Mouse (Mus musculus) lung, adult 2 months (tissue): ENCODE results near the gene Calcrl. TPM values are rescaled to one million over a fixed set of nuclear protein-coding genes. Genes with fewer than 3 reads are reported as not detected.
"Not testable (repeated sequence)": the region's sequence is repeated elsewhere in the genome, so short reads cannot be mapped to it uniquely, and the experiment has no call there.

ENCODE experiments used
- DNase-seq: peaks from one replicate; pipeline ENCODE4 v3.0.0; 2022
- H3K4me1 ChIP-seq: fragments of 200-500 bp; 2 replicates; pipeline ENCODE4 v1.6.1; 2011; ENCODE audit warnings: low read length; ENCODE audit not compliant: control insufficient read depth, insufficient read depth
- H3K4me3 ChIP-seq: fragments of 200-500 bp; replicated peaks from 2 replicates; pipeline ENCODE3; 2011; ENCODE audit warnings: low read depth, mild to moderate bottlenecking, control low read depth, low read length; ENCODE audit errors: extremely low read depth
- CTCF ChIP-seq: fragments of 200-500 bp; IDR thresholded peaks from 2 replicates; pipeline ENCODE4 v1.5.1; 2011; ENCODE audit warnings: mild to moderate bottlenecking, low read length, control low read depth; ENCODE audit not compliant: insufficient read depth
- POLR2A ChIP-seq: fragments of 200-500 bp; IDR thresholded peaks from 2 replicates; pipeline ENCODE4 v1.6.1; 2011; ENCODE audit warnings: low read depth, mild to moderate bottlenecking, control low read depth, low read length, borderline replicate concordance; ENCODE audit errors: extremely low read depth
- WGBS: fragments of 180-500 bp; shearing (Covaris S2); methylation state at CpG from one replicate; pipeline ENCODE4 v1.1.7; 2018; 5-methylcytosine and 5-hydroxymethylcytosine counted together
- polyA plus RNA-seq: library from polyadenylated mRNA; depleted of rRNA; stranded (reverse); fragments of >200 nt; gene quantifications from 2 replicates; pipeline ENCODE4 v1.2.3, GENCODE M21; 2012

The Calcrl gene
- polyA plus RNA-seq, 1 experiment: 192 TPM

GRCm38 (mm10) chr2:84396557-84396956, 28.7 kb downstream of the Calcrl start:
- TF ChIP-seq CTCF (no peak), POLR2A (no peak)
- H3K4me1 ChIP-seq: peaks cover 5% of the 10 kb centered on the region
- WGBS: 54% methylated on average over 4 of the region's 4 CpGs
- DNase-seq: no peak
- H3K4me3 ChIP-seq: no peak overlapping the region

- no peak for DNase-seq
- H3K4me3 ChIP-seq: no peak overlapping the region
- WGBS: 64% methylated on average over 4 of the region's 4 CpGs
- TF ChIP-seq CTCF: no peak
- TF ChIP-seq POLR2A: no peak
- H3K4me1 ChIP-seq: peaks cover 7% of the 10 kb centered on the region
Measured at GRCm38 (mm10) chr2:84393236-84393635, 32.0 kb downstream of the Calcrl start.

- no peak for DNase-seq
- no peak for TF ChIP-seq POLR2A
- no peak for TF ChIP-seq CTCF
- Histone ChIP-seq H3K4me3 (no peak overlapping the region), H3K4me1 (peaks cover 21% of the 10 kb centered on the region)
Measured at GRCm38 (mm10) chr2:84389075-84389474, 36.1 kb downstream of the Calcrl start.

- 48% methylated on average over 14 of the region's 14 CpGs for WGBS
- not testable (repeated sequence) for DNase-seq, H3K4me3 ChIP-seq
- H3K4me1 ChIP-seq: peaks cover 26% of the 10 kb centered on the region
Measured at GRCm38 (mm10) chr2:84388537-84388936, 36.7 kb downstream of the Calcrl start.

- WGBS: 51% methylated on average over 7 of the region's 7 CpGs
- peak overlapping the region; percentile 32 for H3K4me3 ChIP-seq
- H3K4me1 ChIP-seq: peaks cover 27% of the 10 kb centered on the region
- DNase-seq: no peak
- TF ChIP-seq POLR2A (no peak), CTCF (no peak)
Measured at GRCm38 (mm10) chr2:84388023-84388416, 37.2 kb downstream of the Calcrl start.

GRCm38 (mm10) chr2:84387394-84388022, 37.7 kb downstream of the Calcrl start:
- no peak for DNase-seq
- WGBS: 38% methylated on average over 11 of the region's 11 CpGs
- peak overlapping the region; percentile 34 for H3K4me3 ChIP-seq

DNA sequence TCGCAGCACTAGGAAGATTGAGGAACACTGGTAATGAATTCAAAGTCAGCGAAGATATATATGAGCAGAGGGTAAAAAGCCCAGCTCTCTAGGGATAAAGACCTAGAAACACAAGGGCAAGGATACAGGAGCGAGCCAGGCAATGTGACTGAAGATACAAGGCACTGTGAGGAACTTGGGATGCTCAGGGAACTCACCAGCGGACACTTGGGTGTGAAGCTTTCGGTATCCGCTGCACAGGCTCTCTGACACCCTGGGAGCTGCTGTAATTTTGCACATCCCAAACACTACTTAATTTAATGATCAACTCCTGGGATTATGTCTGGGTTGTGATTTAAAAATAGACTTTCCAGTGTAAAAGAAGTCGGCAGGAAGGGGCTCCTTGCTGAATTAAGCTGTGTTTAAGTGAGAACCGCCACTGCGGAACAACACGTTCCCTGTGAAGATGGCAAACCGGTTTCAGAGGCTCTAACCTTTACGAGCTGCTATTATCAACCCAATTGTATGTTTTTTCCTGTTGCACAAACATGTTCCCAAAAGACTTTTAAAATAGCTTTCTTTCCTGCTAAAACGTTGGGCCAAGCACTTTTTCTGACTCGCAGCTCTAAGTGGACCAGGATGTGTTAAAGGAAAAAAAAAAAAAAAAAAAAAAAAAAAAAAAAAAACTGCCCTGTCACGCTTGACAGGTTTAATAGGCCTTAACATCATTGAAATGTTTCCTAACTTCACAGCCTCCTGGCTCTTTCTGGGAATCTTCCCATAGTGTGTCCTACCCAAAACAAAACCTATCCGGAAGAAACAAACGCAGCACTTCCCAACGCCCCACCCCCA, 38.4 kb downstream of the Calcrl start:
- H3K4me3 ChIP-seq: peak overlapping the region; percentile 34
- DNase-seq: no peak
- WGBS: 39% methylated on average over 18 of the region's 18 CpGs
- peaks cover 27% of the 10 kb centered on the region for H3K4me1 ChIP-seq
- no peak for TF ChIP-seq POLR2A
- no peak for TF ChIP-seq CTCF

More at GRCm38 (mm10) chr2:84387394-84388022, 37.7 kb downstream of the Calcrl start:
- peaks cover 27% of the 10 kb centered on the region for H3K4me1 ChIP-seq
- TF ChIP-seq CTCF (no peak), POLR2A (no peak)

DNA sequence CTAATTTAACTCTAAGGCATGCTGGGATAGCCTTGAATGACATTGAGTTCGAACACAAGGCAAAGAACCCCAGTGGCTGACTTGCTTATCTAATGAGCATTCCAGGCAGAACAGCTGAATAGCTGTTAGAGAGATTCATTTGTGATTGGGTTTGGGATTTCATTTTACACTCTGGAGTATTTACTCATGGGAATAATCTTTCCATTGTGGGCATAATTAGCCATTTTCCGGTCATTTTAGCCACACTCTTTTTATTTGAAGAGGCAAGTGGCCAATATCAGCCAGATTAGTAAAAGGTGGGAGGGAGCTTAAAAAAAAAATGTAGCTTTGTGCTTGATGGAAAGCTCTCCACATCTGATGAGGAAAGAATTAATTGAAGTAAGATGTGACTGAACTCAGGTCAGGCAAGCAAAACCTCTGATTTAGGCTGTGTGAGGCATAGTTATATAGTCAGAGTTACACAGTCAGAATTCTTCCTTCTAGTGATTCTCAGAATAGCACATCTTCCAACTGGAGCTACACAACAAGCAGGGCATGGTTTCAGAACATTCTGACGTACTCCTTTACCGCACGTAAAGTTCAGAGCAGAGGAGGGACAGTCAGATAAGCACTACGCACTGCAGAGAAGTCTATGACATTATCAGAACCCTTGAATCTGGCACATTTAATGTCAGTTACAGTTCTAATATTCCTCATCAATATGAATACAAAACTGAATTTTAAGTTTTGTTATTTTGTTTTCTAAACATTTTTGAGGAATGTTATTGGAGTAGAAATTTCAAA, 40.1 kb downstream of the Calcrl start:
- WGBS: 49% methylated on average over 6 of the region's 6 CpGs
- DNase-seq: no peak
- Histone ChIP-seq H3K4me1 (peaks cover 33% of the 10 kb centered on the region), H3K4me3 (no peak overlapping the region)
- TF ChIP-seq CTCF (no peak), POLR2A (no peak)

DNA sequence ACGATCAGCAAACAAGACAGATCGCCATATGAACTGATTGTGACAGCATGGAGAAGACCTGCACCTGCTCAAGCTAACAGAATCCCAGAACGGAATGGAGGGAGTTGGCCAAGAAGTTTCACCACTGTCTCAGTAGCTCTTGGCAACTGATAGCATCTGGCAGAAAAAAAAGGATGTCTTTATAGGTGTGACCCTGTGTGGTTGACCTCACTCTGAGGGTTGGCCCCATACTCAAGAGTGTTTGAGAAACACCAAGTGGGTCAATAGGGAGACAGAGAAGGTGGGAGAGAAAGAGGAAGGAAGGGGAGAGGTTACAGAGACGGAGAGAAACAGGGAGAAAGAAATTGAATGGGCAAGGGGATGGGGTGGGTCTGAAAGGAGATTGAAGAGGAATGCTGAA, 41.4 kb downstream of the Calcrl start:
- H3K4me1 ChIP-seq: peaks cover 31% of the 10 kb centered on the region
- WGBS: 36% methylated on average over 4 of the region's 4 CpGs
- DNase-seq: no peak
- H3K4me3 ChIP-seq: no peak overlapping the region
- TF ChIP-seq CTCF (no peak), POLR2A (no peak)
